Mouse (Mus musculus) left cerebral cortex, adult 11 months (tissue): ENCODE measurements at regions not wholly inside any gene's neighbourhood (a gene's known extent, or its start where the extent isn't known, plus 50 kb on each side); places are given as distances from the start of the nearest gene placed in this dataset.

Experiments
- DNase-seq: peaks from one replicate; pipeline ENCODE4 v3.0.0; 2022; ENCODE audit warnings: low spot score

DNA sequence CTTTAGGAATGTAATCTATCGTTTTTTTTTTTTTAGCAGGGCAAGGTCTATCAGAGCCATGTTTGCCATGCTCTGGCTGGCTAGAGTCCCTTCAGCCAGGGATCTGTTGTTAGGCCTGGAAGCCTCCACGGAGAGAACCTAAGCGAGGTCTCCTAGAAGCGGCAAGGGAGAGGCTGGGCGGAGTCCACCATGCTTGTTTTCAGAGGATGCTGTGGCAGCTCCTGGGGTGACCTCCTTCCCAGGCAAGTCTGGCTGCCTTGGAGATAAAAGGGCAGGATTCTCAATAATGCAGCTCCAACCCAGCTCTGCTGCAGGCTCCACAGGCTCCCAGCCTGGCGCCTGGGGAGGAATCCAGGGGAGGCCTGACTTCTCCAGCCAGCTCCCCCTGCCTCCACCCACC is 86.2 kb upstream of the Csf3r start:
- no peak for DNase-seq

- DNase-seq = no peak
Measured at GRCm38 (mm10) chr4:125941266-125941665, 83.1 kb upstream of the Csf3r start.

DNA sequence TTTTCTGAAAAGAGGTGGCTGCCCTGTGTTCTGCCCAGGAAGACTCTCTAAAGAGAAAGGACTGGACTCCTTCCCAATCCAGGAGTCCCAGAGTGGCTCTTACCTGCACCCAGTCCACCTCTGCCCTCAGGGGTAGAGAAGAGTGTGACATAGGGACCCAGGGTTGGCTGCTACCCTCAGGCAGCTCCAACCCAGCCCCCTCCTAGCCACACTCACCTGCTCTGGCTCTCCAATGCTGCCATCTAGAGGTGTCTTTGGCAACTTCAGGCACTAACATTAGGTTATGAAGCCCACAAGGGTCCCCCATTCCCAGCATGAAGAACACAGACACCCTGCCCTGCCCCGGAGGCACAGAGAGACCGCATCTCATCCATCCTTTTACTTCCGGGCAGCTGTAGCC is 82.4 kb upstream of the Csf3r start:
- DNase-seq = peak; percentile 26

- DNase-seq = no peak
Measured at GRCm38 (mm10) chr4:125945062-125945461, 79.3 kb upstream of the Csf3r start.

DNA sequence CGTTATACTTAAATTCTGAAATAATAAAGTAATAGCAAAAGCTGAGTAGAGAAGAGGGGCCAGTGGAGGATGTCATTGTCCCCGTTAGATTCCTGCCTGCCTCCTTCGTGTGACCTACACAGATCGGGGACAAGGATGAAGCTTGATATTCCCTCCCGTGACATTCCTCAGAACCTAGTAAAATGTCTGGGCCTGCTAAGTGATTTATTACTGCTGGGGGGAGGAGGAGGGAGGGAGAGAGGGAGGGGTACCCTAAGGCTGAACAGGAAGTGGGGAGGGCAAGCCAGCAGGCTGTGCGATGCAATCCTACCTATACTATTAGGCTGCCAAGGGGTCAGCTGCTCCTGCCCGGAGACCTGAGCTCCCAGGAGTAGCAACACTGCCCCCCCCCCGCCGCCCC is 64.9 kb upstream of the Csf3r start:
- DNase-seq = no peak

- DNase-seq = no peak
Measured at GRCm38 (mm10) chr4:125960704-125961279, 63.6 kb upstream of the Csf3r start.

GRCm38 (mm10) chr4:125962677-125963076 is 61.7 kb upstream of the Csf3r start:
- DNase-seq = peak; percentile 41
